Mouse (Mus musculus): Measurements from ENCODE around the gene Mlxipl. TPM values are rescaled to one million over a fixed set of nuclear protein-coding genes. Genes with fewer than 3 reads are reported as not detected.

Mlxipl gene
- total and polyA plus RNA-seq, 2 experiments from 2014 or later = 0.58 to 0.86 TPM

DNA sequence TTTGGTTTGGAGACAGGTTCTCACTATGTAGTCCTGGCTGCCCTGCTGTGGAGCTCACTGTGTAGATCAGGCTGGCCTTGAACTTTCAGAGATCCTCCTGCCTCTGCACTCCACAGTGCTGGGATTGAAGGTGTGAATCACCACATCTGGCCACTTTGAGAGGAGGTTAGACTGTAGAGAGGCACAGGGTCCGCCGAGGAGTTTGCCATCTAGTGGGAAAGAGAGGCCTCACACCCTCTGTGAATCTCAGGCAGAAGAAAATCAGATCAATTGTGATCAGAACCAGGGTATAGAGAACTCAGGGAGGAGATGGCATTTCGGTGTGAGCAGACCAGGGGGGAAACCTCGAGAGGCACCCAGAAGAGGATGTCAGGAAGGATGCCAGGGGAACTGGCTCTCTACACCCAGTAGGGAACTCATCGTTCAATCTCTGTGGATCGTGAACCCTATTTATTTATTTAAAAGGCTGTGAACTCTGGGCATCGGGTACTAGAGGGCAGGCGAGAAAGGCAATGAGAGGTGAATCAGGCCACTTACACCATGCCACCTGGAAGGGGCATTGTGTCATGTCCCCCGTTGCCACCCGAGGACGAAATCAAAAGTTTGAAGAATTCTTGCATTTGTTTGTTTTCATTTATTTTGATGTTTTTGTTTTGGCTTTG is 14.4 kb downstream of the Mlxipl start:
- DNase-seq (ENCODE audit: low spot score) (no peak), ATAC-seq (no peak)
- 0 out of 2 replicates have a peak, but pooled peaks cover 5% of the 10 kb centered on the region for H3K4me1 ChIP-seq (ENCODE audit: insufficient read depth, low read length)
- 68% methylated on average over 11 of the region's 11 CpGs for WGBS
- no peak overlapping the region for H3K4me3 ChIP-seq (ENCODE audit: low read length)
- peak; percentile 57 for TF ChIP-seq CTCF (IDR thresholded peaks at IDR 0.05; ENCODE audit: low read depth)
- H3K9me3 ChIP-seq (ENCODE audit: low read length) = no peaks in the 10 kb centered on the region
- no peaks in the 10 kb centered on the region for H3K36me3 ChIP-seq (ENCODE audit: insufficient read depth, low read length)
- H3K27ac ChIP-seq = no peak overlapping the region
- H3K4me2 ChIP-seq (ENCODE audit: low read depth, low read length) = no peak overlapping the region
- peaks cover 27% of the 10 kb centered on the region for H3K27me3 ChIP-seq (ENCODE audit: insufficient read depth, low read length)
- H3K9ac ChIP-seq (replicated peaks; ENCODE audit: low read length) = no peak overlapping the region

DNA sequence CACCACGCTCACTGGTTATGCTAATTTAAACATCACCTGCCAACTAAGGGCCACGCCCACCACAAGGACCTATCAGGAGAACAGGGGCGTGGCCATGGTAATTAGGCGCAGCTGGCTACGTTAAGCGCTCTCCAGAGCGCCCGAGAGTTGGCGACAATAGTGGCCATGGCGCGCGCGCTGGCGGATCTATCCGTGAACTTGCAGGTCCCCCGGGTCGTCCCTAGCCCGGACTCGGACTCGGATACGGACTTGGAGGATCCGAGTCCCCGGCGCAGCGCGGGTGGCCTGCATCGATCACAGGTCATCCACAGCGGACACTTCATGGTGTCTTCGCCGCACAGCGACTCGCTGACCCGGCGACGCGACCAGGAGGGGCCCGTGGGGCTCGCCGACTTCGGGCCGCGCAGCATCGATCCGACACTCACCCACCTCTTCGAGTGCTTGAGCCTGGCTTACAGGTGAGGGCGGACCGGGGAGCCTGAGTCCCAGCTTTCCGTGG is 17.1 kb downstream of the Mlxipl start:
- Histone ChIP-seq H3K9ac (replicated peaks; ENCODE audit: low read length) (peak overlapping the region; percentile 35; the same call in 1 of the 2 replicates), H3K4me3 (ENCODE audit: low read length) (peak overlapping the region; percentile 46), H3K27ac (no peak overlapping the region), H3K4me1 (ENCODE audit: insufficient read depth, low read length) (0 out of 2 replicates have a peak, but pooled peaks cover 5% of the 10 kb centered on the region), H3K4me2 (ENCODE audit: low read depth, low read length) (peak overlapping the region; percentile 87), H3K36me3 (ENCODE audit: insufficient read depth, low read length) (no peaks in the 10 kb centered on the region), H3K9me3 (ENCODE audit: low read length) (no peaks in the 10 kb centered on the region), H3K27me3 (ENCODE audit: insufficient read depth, low read length) (peaks cover 30% of the 10 kb centered on the region)
- TF ChIP-seq CTCF (IDR thresholded peaks at IDR 0.05; ENCODE audit: low read depth) = no peak
- ATAC-seq = peak; percentile 91
- under 1% methylated on average over 48 of the region's 48 CpGs for WGBS
- DNase-seq (ENCODE audit: low spot score) = peak; percentile 92

DNA sequence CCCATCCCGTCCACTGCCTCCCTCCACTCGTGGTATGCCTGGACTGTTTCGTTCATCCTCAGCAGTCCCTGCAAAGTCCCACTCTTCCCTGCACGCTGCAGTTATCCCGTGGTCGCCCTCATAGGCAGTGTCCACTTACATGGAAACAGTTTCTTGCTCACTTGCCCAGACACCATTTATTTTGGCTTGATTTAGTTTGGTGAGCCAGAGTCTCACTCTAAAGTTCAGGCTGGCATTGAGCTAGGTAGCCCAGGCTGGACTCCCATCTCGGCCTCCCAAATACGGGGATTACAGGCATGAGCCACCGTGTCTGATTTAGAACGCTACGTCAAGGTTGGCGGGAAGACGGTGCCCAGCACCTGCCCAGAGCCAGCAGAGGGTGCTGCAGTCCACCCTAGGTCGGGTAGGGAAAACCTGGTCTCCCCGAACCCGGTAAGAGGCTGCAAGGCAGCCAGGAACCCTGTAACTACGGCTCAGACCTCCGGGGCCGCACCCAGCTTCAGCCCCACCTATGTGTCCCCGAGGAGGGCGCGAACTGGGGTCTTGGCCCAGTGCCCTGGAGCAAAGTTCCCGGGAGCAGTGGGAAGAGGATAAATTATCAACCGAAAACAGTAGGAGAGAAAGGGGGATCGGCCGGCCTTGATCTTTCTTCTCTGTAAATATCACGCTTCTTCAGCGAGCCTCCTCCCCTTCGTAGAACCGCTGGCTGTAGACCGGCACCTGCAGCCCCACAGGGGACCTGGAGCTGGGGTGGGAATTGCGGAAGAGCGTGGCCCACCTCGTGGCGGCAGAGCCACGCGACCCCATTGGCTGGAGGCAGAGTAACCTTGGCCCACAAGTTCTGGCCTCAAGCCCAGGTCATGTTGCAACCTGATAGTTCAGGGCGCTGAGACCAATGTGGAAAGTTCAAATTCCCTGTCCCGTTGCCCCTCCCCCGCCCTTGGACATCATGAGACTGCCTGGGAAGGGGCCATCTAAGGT is 18.1 kb downstream of the Mlxipl start:
- Histone ChIP-seq H3K9me3 (ENCODE audit: low read length) (no peaks in the 10 kb centered on the region), H3K4me3 (ENCODE audit: low read length) (peak overlapping the region; percentile 46; the same call in 1 of the 2 replicates), H3K9ac (replicated peaks; ENCODE audit: low read length) (no peak overlapping the region), H3K4me1 (ENCODE audit: insufficient read depth, low read length) (0 out of 2 replicates have a peak, but pooled peaks cover 5% of the 10 kb centered on the region), H3K27me3 (ENCODE audit: insufficient read depth, low read length) (peaks cover 30% of the 10 kb centered on the region), H3K4me2 (ENCODE audit: low read depth, low read length) (peak overlapping the region; percentile 40), H3K27ac (no peak overlapping the region), H3K36me3 (ENCODE audit: insufficient read depth, low read length) (no peaks in the 10 kb centered on the region)
- TF ChIP-seq CTCF (IDR thresholded peaks at IDR 0.05; ENCODE audit: low read depth) = peak; percentile 72
- ATAC-seq (peak; percentile 69), DNase-seq (ENCODE audit: low spot score) (peak; percentile 68)
- 10% methylated on average over 40 of the region's 40 CpGs for WGBS

DNA sequence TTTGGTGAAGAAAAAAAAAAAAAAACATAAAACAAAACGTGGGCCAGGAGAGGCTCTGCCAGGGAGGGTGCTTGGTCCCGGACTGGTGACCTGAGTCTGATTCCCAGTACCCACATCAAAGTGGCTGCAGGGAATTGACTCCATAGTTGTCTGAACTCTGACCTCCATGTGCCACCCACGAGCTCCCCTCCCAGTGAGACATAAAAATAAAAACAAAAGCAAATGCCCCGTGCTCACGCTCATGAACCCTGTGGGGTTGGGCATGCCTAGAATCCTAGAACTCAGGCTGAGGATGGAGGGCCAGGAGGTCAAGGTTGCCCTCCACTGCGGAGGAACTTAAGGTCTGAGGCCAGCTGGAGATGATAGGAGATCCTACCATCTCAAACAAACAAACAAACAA is 19.3 kb downstream of the Mlxipl start:
- Histone ChIP-seq H3K27me3 (ENCODE audit: insufficient read depth, low read length) (peaks cover 30% of the 10 kb centered on the region), H3K9ac (replicated peaks; ENCODE audit: low read length) (no peak overlapping the region), H3K9me3 (ENCODE audit: low read length) (no peaks in the 10 kb centered on the region), H3K36me3 (ENCODE audit: insufficient read depth, low read length) (no peaks in the 10 kb centered on the region), H3K27ac (no peak overlapping the region), H3K4me2 (ENCODE audit: low read depth, low read length) (no peak overlapping the region), H3K4me1 (ENCODE audit: insufficient read depth, low read length) (0 out of 2 replicates have a peak, but pooled peaks cover 5% of the 10 kb centered on the region), H3K4me3 (ENCODE audit: low read length) (no peak overlapping the region)
- 56% methylated on average over 6 of the region's 6 CpGs for WGBS
- DNase-seq (ENCODE audit: low spot score) (no peak), ATAC-seq (no peak)
- TF ChIP-seq CTCF (IDR thresholded peaks at IDR 0.05; ENCODE audit: low read depth) = no peak

DNA sequence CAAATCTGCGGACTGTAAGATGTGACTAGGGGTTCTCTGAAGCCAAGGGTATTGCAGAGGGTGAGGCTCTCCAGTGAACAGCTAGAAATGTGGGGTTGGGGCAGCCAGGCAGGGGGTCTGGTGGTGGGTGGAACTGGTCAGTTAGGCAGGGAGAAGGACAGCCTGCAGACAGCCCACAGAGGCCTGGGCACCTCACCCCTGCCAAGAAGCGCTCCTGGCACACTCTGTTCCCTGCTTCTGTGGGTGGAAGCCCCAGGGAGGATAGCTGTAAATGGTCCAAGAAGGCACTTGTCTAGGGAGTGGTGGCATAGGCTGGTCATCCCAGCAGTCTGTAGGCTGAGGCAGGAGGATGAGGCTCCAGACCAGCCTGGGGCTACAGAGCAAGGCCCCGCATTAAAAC is 19.7 kb downstream of the Mlxipl start:
- Histone ChIP-seq H3K4me2 (ENCODE audit: low read depth, low read length) (no peak overlapping the region), H3K4me1 (ENCODE audit: insufficient read depth, low read length) (0 out of 2 replicates have a peak, but pooled peaks cover 5% of the 10 kb centered on the region), H3K27ac (no peak overlapping the region), H3K9me3 (ENCODE audit: low read length) (no peaks in the 10 kb centered on the region), H3K9ac (replicated peaks; ENCODE audit: low read length) (no peak overlapping the region), H3K36me3 (ENCODE audit: insufficient read depth, low read length) (no peaks in the 10 kb centered on the region), H3K27me3 (ENCODE audit: insufficient read depth, low read length) (peaks cover 30% of the 10 kb centered on the region), H3K4me3 (ENCODE audit: low read length) (no peak overlapping the region)
- ATAC-seq = no peak
- DNase-seq (ENCODE audit: low spot score) = no peak
- WGBS = 89% methylated on average over 3 of the region's 3 CpGs
- TF ChIP-seq CTCF (IDR thresholded peaks at IDR 0.05; ENCODE audit: low read depth) = no peak

DNA sequence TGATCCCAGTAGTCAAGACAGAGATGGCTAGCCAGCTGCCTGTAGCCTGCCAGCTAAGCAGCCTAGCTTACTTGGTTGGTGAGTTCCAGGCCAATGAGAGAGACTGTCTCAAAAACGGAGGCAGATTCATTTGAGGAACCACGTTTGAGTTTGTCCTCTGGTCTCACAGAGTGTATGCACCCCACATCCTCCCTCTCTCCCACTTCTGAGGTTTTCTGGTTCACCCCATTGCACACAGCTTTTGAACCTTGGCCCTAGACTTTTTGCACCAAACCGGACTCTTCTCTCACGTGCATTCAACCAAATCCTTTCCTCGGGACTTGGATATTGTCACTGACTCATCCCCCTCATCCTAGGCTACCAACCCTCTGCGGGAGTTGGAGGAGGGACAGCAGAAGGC is 20.3 kb downstream of the Mlxipl start:
- no peak for TF ChIP-seq CTCF (IDR thresholded peaks at IDR 0.05; ENCODE audit: low read depth)
- no peak overlapping the region for H3K9ac ChIP-seq (replicated peaks; ENCODE audit: low read length)
- ATAC-seq (no peak), DNase-seq (ENCODE audit: low spot score) (no peak)
- H3K36me3 ChIP-seq (ENCODE audit: insufficient read depth, low read length) = no peaks in the 10 kb centered on the region
- H3K27me3 ChIP-seq (ENCODE audit: insufficient read depth, low read length) = peaks cover 30% of the 10 kb centered on the region
- H3K27ac ChIP-seq = no peak overlapping the region
- no peaks in the 10 kb centered on the region for H3K9me3 ChIP-seq (ENCODE audit: low read length)
- 0 out of 2 replicates have a peak, but pooled peaks cover 5% of the 10 kb centered on the region for H3K4me1 ChIP-seq (ENCODE audit: insufficient read depth, low read length)
- WGBS = 57% methylated on average over 6 of the region's 6 CpGs
- H3K4me3 ChIP-seq (ENCODE audit: low read length) = no peak overlapping the region
- no peak overlapping the region for H3K4me2 ChIP-seq (ENCODE audit: low read depth, low read length)
